ENCODE assay signal across 8 mouse cellular contexts in genomic region chr9:21955570-21956281, GRCm38 (mm10). TPM values are rescaled to one million over a fixed set of nuclear protein-coding genes. Genes with fewer than 3 reads are reported as not detected.
DNase-seq lines count a peak whose midpoint lies in the region; ATAC-seq lines count a peak whose summit lies in the region.

Swsap1 (plus strand) TSS chr9:21955755.

- under 1% methylated on average over 54 of the region's 54 CpGs for WGBS in heart, embryonic 13.5 days
- WGBS in liver, embryonic 12.5 days (ENCODE audit: insufficient replicate concordance): under 1% methylated on average over 54 of the region's 54 CpGs
- WGBS in stomach, embryonic 15.5 days: 0% methylated on average over 54 of the region's 54 CpGs

- H3K4me2 ChIP-seq in heart, embryonic 13.5 days: peak within 1 kb of the TSS; percentile 76
- peak within 1 kb of the TSS; percentile 70 for H3K4me2 ChIP-seq in liver, embryonic 12.5 days
- peak within 1 kb of the TSS; percentile 57 for H3K4me2 ChIP-seq in stomach, embryonic 15.5 days

- peak within 1 kb of the TSS; percentile 88 for H3K9ac ChIP-seq in heart, embryonic 13.5 days
- H3K9ac ChIP-seq in liver, embryonic 12.5 days: peak within 1 kb of the TSS; percentile 80
- peak within 1 kb of the TSS; percentile 70; the same call in 1 of the 2 replicates for H3K9ac ChIP-seq in stomach, embryonic 15.5 days

- peak within 1 kb of the TSS; percentile 74 for H3K27ac ChIP-seq in brown adipose tissue, adult 24 weeks (replicated peaks; ENCODE audit: low read depth, low read length)
- H3K27ac ChIP-seq in heart, embryonic 13.5 days (replicated peaks): peak within 1 kb of the TSS; percentile 94
- H3K27ac ChIP-seq in liver, embryonic 12.5 days: peak within 1 kb of the TSS; percentile 97
- peak within 1 kb of the TSS; percentile 93 for H3K27ac ChIP-seq in stomach, embryonic 15.5 days

- H3K36me3 ChIP-seq in heart, embryonic 13.5 days: peaks cover 24% of the 10 kb centered on the region
- peaks cover 41% of the 10 kb centered on the region for H3K36me3 ChIP-seq in liver, embryonic 12.5 days
- no peaks in the 10 kb centered on the region for H3K36me3 ChIP-seq in stomach, embryonic 15.5 days

- peaks cover 7% of the 10 kb centered on the region for H3K4me1 ChIP-seq in brown adipose tissue, adult 24 weeks (ENCODE audit: control insufficient read depth, insufficient read depth, insufficient read length, low read length)
- H3K4me1 ChIP-seq in heart, embryonic 13.5 days: peaks cover 20% of the 10 kb centered on the region
- peaks cover 50% of the 10 kb centered on the region for H3K4me1 ChIP-seq in liver, embryonic 12.5 days
- H3K4me1 ChIP-seq in stomach, embryonic 15.5 days: peaks cover 8% of the 10 kb centered on the region; the same call in 1 of the 2 replicates

- H3K4me3 ChIP-seq in brown adipose tissue, adult 24 weeks (ENCODE audit: insufficient read depth, low read depth, low read length): peak within 1 kb of the TSS; percentile 69
- peak within 1 kb of the TSS; percentile 79 for H3K4me3 ChIP-seq in heart, embryonic 13.5 days
- peak within 1 kb of the TSS; percentile 74 for H3K4me3 ChIP-seq in liver, embryonic 12.5 days
- H3K4me3 ChIP-seq in stomach, embryonic 15.5 days (replicated peaks): peak within 1 kb of the TSS; percentile 75

- peak; percentile 95 for ATAC-seq in heart, embryonic 13.5 days (ENCODE audit: extremely low read depth, insufficient number of reproducible peaks, low FRiP score, low TSS enrichment)
- ATAC-seq in liver, embryonic 12.5 days: peak; percentile 94
- peak; percentile 96 for ATAC-seq in stomach, embryonic 15.5 days (ENCODE audit: insufficient read depth, low FRiP score, low read depth)

- H3K9me3 ChIP-seq in heart, embryonic 13.5 days: no peaks in the 10 kb centered on the region
- H3K9me3 ChIP-seq in liver, embryonic 12.5 days (replicated peaks): no peaks in the 10 kb centered on the region
- H3K9me3 ChIP-seq in stomach, embryonic 15.5 days: no peaks in the 10 kb centered on the region

- H3K27me3 ChIP-seq in heart, embryonic 13.5 days (replicated peaks): peaks cover 15% of the 10 kb centered on the region
- no peaks in the 10 kb centered on the region; the same call in 1 of the 2 replicates for H3K27me3 ChIP-seq in liver, embryonic 12.5 days (replicated peaks)
- H3K27me3 ChIP-seq in stomach, embryonic 15.5 days (replicated peaks): peaks cover 1% of the 10 kb centered on the region

- peak; percentile 99 for DNase-seq in CD4-positive, CD25-positive, alpha-beta regulatory T cell, adult 2 months (ENCODE audit: low read depth, low spot score)
- DNase-seq in fat pad, adult 2 months (ENCODE audit: extremely low read depth, low read depth, low spot score): peak; percentile 88
- peak; percentile 98 for DNase-seq in kidney, postnatal 10 days
- DNase-seq in natural killer cell, adult 2 months (ENCODE audit: low spot score in 2 of 2): peak; percentile 98 to 99

RNA-seq across cellular contexts. Expression of gene Swsap1, which starts in this region (rescaled TPM):
- 11.6 and 15.4 TPM in 2 replicates for polyA plus RNA-seq in brown adipose tissue, adult 24 weeks (2012; ENCODE audit: insufficient read depth, insufficient read length, missing spikeins)
- polyA plus RNA-seq in heart, embryonic 13.5 days (2015; fragmentation: Nextera tagmentation; extraction: Ambion mirVana): 5.1 and 5.7 TPM in 2 replicates
- 2.8 and 3.0 TPM in 2 replicates for polyA plus RNA-seq in liver, embryonic 12.5 days (2016; fragmentation: Nextera tagmentation; extraction: Ambion mirVana)
- 6.2 and 6.6 TPM in 2 replicates for polyA plus RNA-seq in stomach, embryonic 15.5 days (2015; fragmentation: Nextera tagmentation; extraction: Ambion mirVana)

Comparison
In these comparisons a context has a peak if more than half of its experiments do, and no peak if none do; other contexts are left out.
1. Peak in every context shown above with its lines: DNase-seq, ATAC-seq, H3K4me3 ChIP-seq and H3K27ac ChIP-seq.